Mouse (Mus musculus): Measurements from ENCODE around the gene Arhgef6. TPM values are rescaled to one million over a fixed set of nuclear protein-coding genes. Genes with fewer than 3 reads are reported as not detected.

Gene Arhgef6
- 8.1 and 9.6 TPM in 2 replicates for polyA plus RNA-seq (2015; fragmentation: Nextera tagmentation; extraction: Ambion mirVana)

DNA sequence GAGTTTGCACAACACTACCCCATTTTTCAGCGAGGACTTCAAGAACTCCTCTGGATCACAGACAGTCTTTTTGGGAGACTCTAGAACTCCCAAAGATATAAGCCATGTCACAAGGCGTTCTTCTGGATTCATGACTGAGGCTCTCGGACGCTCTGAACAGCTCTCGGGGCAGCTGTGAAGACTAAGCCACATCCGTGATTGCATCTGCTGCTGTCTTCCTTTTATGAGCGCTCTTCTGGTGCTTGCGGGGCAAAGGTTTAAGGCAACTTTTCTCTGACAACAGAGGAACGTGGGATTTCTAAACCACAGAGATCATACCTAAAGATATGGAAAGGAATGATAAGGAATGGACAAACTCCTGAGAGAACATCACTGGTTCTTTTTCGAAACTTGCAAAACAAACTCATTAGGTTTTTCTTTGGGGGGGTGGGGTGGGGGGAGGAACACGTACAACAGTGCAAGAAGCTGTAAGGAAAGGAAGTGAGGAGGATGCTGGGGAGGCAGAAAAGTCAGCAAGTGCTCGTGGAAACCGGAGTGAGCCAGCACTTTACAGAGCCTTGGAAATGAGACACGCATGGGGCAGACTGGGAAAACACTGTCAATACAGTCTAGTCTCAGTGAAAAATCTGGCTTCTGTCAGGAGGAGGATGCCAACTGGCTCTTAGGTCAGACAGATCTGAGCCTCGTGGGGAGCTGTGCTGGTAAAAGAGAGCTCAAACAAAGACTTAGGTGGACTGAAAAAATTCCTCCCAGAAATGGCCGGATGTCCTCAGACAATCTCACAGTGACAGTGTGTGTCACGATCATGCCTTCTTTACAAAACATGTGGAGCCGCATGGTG is at the start of gene Arhgef6:
TSS of gene Arhgef6 (minus strand) at position 359 of the 841 bp plus-strand sequence.
- 58% methylated on average over 18 of the region's 18 CpGs for WGBS
- H3K36me3 ChIP-seq = no peaks in the 10 kb centered on the region
- no peak within 1 kb of the TSS for H3K27ac ChIP-seq
- H3K9ac ChIP-seq = no peak within 1 kb of the TSS
- H3K9me3 ChIP-seq = no peaks in the 10 kb centered on the region
- no peaks in the 10 kb centered on the region for H3K27me3 ChIP-seq
- H3K4me2 ChIP-seq (replicated peaks) = no peak within 1 kb of the TSS
- H3K4me1 ChIP-seq = no peaks in the 10 kb centered on the region
- no peak within 1 kb of the TSS for H3K4me3 ChIP-seq
- no peak; the same call in 1 of the 2 replicates for ATAC-seq (ENCODE audit: low FRiP score, low read depth)

DNA sequence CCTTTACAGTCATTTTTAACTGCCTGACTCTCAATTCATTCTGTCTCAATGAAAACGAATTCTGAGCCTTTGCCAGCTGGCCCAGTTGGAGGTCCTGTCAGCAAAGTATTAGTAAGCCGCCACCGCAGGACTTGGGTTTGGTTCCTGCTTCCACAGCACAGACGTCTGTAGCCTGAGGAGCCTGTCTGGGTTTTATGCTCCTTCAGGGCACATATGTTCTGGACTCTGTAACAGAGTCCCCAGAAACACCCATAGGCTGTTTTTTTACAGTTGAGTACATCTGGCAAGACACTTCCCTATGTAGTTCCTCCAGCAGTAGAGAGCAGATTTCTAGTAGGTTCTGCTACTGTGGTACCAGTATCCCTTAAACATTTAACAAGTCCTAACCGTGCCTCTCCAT is 42.4 kb upstream of the Arhgef6 start:
- Histone ChIP-seq H3K4me3 (no peak overlapping the region), H3K4me2 (replicated peaks) (no peak overlapping the region), H3K27me3 (no peaks in the 10 kb centered on the region), H3K36me3 (peaks cover 59% of the 10 kb centered on the region), H3K9me3 (no peaks in the 10 kb centered on the region), H3K9ac (no peak overlapping the region), H3K4me1 (no peaks in the 10 kb centered on the region), H3K27ac (no peak overlapping the region)
- WGBS = 57% methylated on average over 5 of the region's 5 CpGs
- no peak for ATAC-seq (ENCODE audit: low FRiP score, low read depth)

DNA sequence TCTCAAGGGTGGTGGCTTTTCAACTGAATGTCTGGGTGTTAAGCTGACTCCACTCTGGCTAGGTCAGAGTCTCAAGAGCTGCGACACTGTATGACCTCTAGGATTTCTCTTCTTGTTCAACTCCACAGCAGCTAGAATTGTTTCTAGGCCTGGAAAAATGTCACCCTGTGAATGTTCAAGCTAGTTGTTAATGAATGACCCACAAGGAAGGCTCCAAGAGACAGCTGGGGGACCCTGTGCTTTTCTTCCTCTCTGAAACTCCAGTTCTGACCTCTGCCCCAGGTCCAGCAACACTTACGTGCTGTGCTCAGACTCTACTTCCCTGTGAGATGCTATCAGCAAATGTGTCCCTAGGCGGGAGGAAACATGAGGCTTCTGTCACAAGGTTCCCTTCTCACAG is 40.0 kb upstream of the Arhgef6 start:
- no peak overlapping the region for H3K9ac ChIP-seq
- no peak overlapping the region for H3K27ac ChIP-seq
- no peaks in the 10 kb centered on the region for H3K27me3 ChIP-seq
- ATAC-seq (ENCODE audit: low FRiP score, low read depth) = no peak
- no peak overlapping the region for H3K4me3 ChIP-seq
- peaks cover 41% of the 10 kb centered on the region for H3K36me3 ChIP-seq
- 89% methylated on average over 3 of the region's 3 CpGs for WGBS
- no peak overlapping the region for H3K4me2 ChIP-seq (replicated peaks)
- H3K9me3 ChIP-seq = no peaks in the 10 kb centered on the region
- no peaks in the 10 kb centered on the region for H3K4me1 ChIP-seq

DNA sequence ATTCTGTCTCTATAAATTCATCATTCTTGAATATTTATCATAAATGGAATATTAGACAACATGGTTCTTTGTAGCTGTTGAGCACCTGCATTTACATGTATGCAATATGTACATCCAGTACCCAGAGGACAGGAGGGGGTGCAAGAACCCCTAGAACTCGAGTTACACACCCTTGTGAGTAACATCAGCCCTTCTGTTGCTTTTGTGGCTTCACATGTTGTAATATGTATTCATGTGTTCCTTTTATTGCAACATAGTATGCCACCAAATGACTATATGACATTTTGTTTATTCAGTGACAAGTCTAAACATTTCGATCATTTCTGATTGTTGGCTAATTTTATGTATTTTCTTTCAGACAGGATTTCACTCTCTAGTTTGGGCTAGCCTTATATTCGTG is 38.6 kb upstream of the Arhgef6 start:
- no peak overlapping the region for H3K27ac ChIP-seq
- H3K4me2 ChIP-seq (replicated peaks) = no peak overlapping the region
- peaks cover 33% of the 10 kb centered on the region for H3K36me3 ChIP-seq
- no peak overlapping the region for H3K4me3 ChIP-seq
- no peaks in the 10 kb centered on the region for H3K4me1 ChIP-seq
- ATAC-seq (ENCODE audit: low FRiP score, low read depth) = no peak
- WGBS = 82% methylated on average over 3 of the region's 3 CpGs
- no peak overlapping the region for H3K9ac ChIP-seq
- H3K27me3 ChIP-seq = no peaks in the 10 kb centered on the region
- no peaks in the 10 kb centered on the region for H3K9me3 ChIP-seq

DNA sequence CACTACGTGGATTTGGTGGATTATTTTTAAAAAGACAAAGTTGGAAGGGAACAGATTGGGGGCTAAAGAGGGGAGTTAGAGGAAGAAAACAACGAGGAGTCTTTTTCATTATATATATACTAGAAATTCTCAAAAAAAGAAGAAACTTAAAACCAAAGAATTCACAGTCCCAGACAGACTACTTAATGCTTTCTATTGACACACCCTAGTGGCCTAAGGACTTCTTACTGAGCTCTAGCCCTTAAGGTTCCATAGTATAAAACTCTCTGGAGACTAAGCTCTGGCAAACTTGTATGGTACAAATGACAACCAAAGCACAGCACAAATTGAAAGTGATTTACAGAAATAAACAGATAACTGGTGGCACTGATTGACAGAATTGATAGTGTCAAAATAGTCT is 35.5 kb upstream of the Arhgef6 start:
- no peak overlapping the region for H3K4me2 ChIP-seq (replicated peaks)
- H3K36me3 ChIP-seq = peaks cover 19% of the 10 kb centered on the region
- H3K4me1 ChIP-seq = no peaks in the 10 kb centered on the region
- H3K9ac ChIP-seq = no peak overlapping the region
- no peak overlapping the region for H3K27ac ChIP-seq
- 81% methylated on average over 2 of the region's 2 CpGs for WGBS
- ATAC-seq (ENCODE audit: low FRiP score, low read depth) = no peak
- no peak overlapping the region for H3K4me3 ChIP-seq
- no peaks in the 10 kb centered on the region for H3K9me3 ChIP-seq
- H3K27me3 ChIP-seq = no peaks in the 10 kb centered on the region

DNA sequence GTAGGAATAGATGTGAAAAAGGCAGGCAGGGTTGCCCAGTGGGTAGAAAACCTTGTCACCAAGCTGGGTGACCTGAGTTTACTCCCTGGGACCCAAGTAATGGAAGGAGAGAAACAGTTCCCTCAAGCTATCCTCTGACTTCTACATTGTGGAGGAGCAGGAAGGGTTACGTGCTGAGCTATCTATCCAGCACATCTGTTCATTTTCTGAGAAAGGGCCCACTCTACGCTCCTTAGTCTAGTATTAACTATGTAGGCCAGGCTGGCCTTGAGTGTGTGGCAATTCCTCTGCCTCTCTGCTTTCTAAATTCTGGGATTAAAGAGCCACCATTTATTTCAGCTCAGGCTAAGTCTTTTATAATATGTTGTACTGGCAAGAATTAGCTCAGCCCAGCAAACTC is 35.0 kb upstream of the Arhgef6 start:
- Histone ChIP-seq H3K9ac (no peak overlapping the region), H3K4me3 (no peak overlapping the region), H3K9me3 (no peaks in the 10 kb centered on the region), H3K27me3 (no peaks in the 10 kb centered on the region), H3K4me2 (replicated peaks) (no peak overlapping the region), H3K4me1 (no peaks in the 10 kb centered on the region), H3K36me3 (peaks cover 16% of the 10 kb centered on the region), H3K27ac (no peak overlapping the region)
- 88% methylated on average over 2 of the region's 2 CpGs for WGBS
- no peak for ATAC-seq (ENCODE audit: low FRiP score, low read depth)

DNA sequence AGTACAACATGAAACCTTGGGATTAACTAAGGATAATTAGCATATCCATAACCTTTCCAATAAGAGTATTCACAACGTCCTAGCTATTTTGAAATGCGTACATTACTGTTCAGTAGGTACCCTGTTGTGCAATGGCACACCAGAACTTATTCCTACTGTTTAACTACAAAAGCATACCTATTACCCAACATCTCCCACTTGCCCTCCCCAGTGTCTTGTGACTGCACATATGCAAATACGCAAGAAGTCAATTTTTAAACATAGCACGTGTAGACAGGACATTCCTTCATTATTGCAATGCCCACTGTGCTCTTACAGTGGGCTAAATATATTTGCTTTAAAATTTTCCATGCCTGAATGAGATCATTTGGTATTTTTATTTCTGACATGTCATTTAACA is 34.4 kb upstream of the Arhgef6 start:
- ATAC-seq (ENCODE audit: low FRiP score, low read depth) = no peak
- Histone ChIP-seq H3K9ac (no peak overlapping the region), H3K4me2 (replicated peaks) (no peak overlapping the region), H3K27me3 (no peaks in the 10 kb centered on the region), H3K27ac (no peak overlapping the region), H3K4me3 (no peak overlapping the region), H3K36me3 (peaks cover 13% of the 10 kb centered on the region), H3K9me3 (no peaks in the 10 kb centered on the region), H3K4me1 (no peaks in the 10 kb centered on the region)
- 77% methylated on average over 4 of the region's 4 CpGs for WGBS

DNA sequence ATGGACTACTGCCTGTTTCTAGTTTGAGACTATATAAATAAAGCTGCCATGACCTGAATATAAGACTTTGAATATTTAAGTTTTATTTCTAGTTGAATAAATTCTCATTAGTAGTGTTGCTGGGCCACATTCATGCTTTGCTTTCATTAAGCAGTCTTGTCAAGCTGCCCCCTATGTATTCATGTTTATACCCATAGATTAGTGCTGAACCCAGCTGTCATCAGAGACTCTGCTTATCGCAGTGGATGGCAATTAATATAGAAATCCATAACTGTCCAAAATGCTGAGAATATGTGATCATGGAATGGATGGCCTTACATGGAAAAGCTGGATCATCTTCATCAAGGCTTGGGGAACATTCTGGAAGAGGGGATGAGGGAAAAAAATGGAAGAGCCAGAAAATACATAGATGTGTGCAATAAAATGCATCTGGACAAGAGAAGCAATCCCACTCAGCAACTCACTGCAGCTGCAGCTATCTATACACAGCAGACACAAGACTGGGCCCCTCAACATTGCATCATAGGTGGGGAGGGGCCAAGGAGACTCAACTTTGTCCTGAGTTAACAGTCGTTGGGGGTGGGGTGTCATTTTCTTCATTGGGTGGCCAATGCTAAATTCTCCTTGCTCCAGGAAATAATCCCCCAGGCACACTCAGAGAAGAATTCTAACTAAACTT is 26.5 kb upstream of the Arhgef6 start:
- WGBS = 74% methylated on average over 2 of the region's 2 CpGs

DNA sequence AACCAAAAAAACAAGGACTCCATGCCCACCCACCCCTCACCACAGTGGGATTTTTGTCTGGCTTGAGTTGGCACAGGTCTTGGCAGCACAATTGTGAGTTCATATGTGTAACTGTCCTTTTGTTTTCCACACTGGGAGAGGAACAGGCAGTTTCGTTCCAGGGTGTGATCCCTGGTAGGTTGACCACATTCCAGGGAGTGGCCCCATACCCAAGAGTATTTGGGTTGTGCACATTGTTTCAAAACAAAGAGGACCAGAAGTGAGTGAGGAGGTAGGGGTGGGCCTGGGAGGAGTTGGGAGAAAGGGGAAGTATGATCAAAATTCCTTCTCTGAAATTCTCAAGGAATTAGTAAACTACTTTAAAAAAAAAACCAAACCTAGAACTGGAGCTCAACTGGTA is 20.8 kb upstream of the Arhgef6 start:
- H3K36me3 ChIP-seq = no peaks in the 10 kb centered on the region
- WGBS = 68% methylated on average over 1 of the region's 1 CpGs
- no peaks in the 10 kb centered on the region for H3K4me1 ChIP-seq
- no peak for ATAC-seq (ENCODE audit: low FRiP score, low read depth)
- H3K4me3 ChIP-seq = no peak overlapping the region
- H3K4me2 ChIP-seq (replicated peaks) = no peak overlapping the region
- no peak overlapping the region for H3K9ac ChIP-seq
- H3K9me3 ChIP-seq = no peaks in the 10 kb centered on the region
- no peak overlapping the region for H3K27ac ChIP-seq
- H3K27me3 ChIP-seq = no peaks in the 10 kb centered on the region

More for the DNA sequence above, 26.5 kb upstream of the Arhgef6 start:
- ATAC-seq (ENCODE audit: low FRiP score, low read depth) = no peak
- Histone ChIP-seq H3K4me1 (no peaks in the 10 kb centered on the region), H3K4me2 (replicated peaks) (no peak overlapping the region), H3K9ac (no peak overlapping the region), H3K27ac (no peak overlapping the region), H3K9me3 (no peaks in the 10 kb centered on the region), H3K4me3 (no peak overlapping the region), H3K27me3 (no peaks in the 10 kb centered on the region), H3K36me3 (no peaks in the 10 kb centered on the region)

DNA sequence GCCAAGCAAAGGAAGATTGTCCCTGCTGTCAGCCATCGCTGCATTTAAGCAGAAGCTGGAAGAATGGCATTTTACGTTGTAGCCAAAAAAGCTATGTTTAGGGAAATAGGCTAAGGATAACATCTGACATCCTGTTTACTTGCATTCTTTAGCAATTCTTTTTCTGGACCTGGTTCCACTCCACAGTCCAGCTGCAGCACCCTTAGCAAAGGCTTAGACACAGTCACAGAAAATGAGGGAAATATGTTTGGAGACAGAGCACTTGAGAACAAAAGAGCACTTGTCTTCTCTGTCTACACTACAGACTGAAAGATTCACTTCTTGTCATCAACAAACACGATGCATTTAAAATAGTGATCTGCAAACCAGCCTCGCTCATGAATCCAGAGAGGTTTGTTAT is 691 bp upstream of the Arhgef6 start:
- Histone ChIP-seq H3K36me3 (no peaks in the 10 kb centered on the region), H3K27ac (no peak overlapping the region)

DNA sequence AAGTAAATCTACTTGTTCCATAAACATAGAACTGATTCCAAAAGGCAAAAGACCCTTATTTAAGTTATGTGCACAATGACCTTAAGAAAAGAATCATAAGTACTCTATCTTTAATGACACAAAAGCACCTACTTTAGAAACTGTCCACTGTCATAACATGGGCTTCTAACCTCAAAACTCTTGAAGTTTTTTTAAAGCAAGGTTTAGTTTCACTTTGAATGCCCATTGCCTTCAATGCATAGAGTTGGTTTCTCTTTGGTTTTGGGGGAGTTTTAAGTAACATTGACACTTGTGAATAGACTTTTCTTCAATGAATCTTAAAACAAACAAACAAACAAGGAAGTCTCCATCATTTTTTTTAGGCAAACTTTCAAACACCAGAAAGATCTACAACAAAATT is 947 bp downstream of the Arhgef6 start:
- H3K27ac ChIP-seq = no peak overlapping the region
- H3K9me3 ChIP-seq = no peaks in the 10 kb centered on the region
- ATAC-seq (ENCODE audit: low FRiP score, low read depth) = no peak

More for the DNA sequence above, 691 bp upstream of the Arhgef6 start:
- no peak overlapping the region for H3K4me2 ChIP-seq (replicated peaks)
- 78% methylated on average over 4 of the region's 4 CpGs for WGBS
- no peak overlapping the region for H3K9ac ChIP-seq
- no peak for ATAC-seq (ENCODE audit: low FRiP score, low read depth)
- H3K4me1 ChIP-seq = no peaks in the 10 kb centered on the region
- no peaks in the 10 kb centered on the region for H3K9me3 ChIP-seq
- H3K27me3 ChIP-seq = no peaks in the 10 kb centered on the region
- no peak overlapping the region for H3K4me3 ChIP-seq

DNA sequence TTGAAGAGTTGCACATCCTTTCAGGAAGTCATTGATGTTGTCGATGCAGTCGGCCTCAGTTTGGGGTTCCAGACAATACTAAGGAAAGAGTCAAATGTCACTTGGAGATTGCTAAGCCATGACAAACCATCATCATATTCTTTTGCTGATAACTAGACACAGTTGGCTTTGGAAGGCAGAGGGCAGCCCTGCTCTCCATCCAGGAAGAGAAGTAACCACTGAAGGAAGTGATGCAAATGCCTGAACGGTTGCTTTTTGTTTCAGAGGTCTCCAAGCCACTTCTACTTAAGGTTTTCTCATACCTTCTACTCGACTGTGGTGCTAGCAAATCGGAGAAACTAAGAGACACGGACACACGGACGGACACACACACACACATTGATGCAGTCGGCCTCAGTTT is 1.6 kb downstream of the Arhgef6 start:
- H3K4me1 ChIP-seq = no peaks in the 10 kb centered on the region
- no peak overlapping the region for H3K4me2 ChIP-seq (replicated peaks)
- no peaks in the 10 kb centered on the region for H3K36me3 ChIP-seq
- 84% methylated on average over 9 of the region's 9 CpGs for WGBS
- no peak overlapping the region for H3K9ac ChIP-seq
- no peaks in the 10 kb centered on the region for H3K9me3 ChIP-seq
- ATAC-seq (ENCODE audit: low FRiP score, low read depth) = no peak
- no peaks in the 10 kb centered on the region for H3K27me3 ChIP-seq
- no peak overlapping the region for H3K27ac ChIP-seq
- H3K4me3 ChIP-seq = no peak overlapping the region

More for the DNA sequence above, 947 bp downstream of the Arhgef6 start:
- Histone ChIP-seq H3K9ac (no peak overlapping the region), H3K36me3 (no peaks in the 10 kb centered on the region), H3K27me3 (no peaks in the 10 kb centered on the region), H3K4me3 (no peak overlapping the region), H3K4me2 (replicated peaks) (no peak overlapping the region), H3K4me1 (no peaks in the 10 kb centered on the region)

Data from limb, embryonic 13.5 days (tissue).